20 mouse cellular contexts compared by ENCODE assay signal in genomic region chr11:76427781-76428180, GRCm38 (mm10). TPM values are rescaled to one million over a fixed set of nuclear protein-coding genes. Genes with fewer than 3 reads are reported as not detected.
DNase-seq lines count a peak whose midpoint lies in the region; ATAC-seq and TF ChIP-seq lines count a peak whose summit lies in the region.
"Had no signal": no experiment of that assay in that cellular context is flagged by ENCODE, and none has a peak within 500 bp of the region (broad histone marks: within the 10 kb centered on the region; RNA-seq: fewer than 3 reads in every experiment).

No protein-coding gene starts in this region.

- H3K27ac ChIP-seq in gastrocnemius, adult 2 months: peak overlapping the region; percentile 60
- H3K27ac ChIP-seq in limb, embryonic 13.5 days: no peak overlapping the region
- H3K27ac ChIP-seq in limb, embryonic 10.5 days: no peak overlapping the region
- H3K27ac ChIP-seq in embryonic facial prominence, embryonic 12.5 days: 0 out of 2 replicates have a peak overlapping the region, but pooled peaks have one; percentile 98
- H3K27ac ChIP-seq in heart, embryonic 16.5 days (ENCODE audit: low read length): peak overlapping the region; percentile 86
- H3K27ac ChIP-seq: hindbrain, embryonic 15.5 days; liver, embryonic 12.5 days; lung, embryonic 15.5 days had no signal

- H3K4me2 ChIP-seq in limb, embryonic 13.5 days (replicated peaks): no peak overlapping the region
- H3K4me2 ChIP-seq in embryonic facial prominence, embryonic 12.5 days (replicated peaks): no peak overlapping the region
- H3K4me2 ChIP-seq in heart, embryonic 16.5 days (ENCODE audit: low read depth, low read length): 0 out of 2 replicates have a peak overlapping the region, but pooled peaks have one; percentile 3
- H3K4me2 ChIP-seq: hindbrain, embryonic 15.5 days; liver, embryonic 12.5 days; lung, embryonic 15.5 days had no signal

- 68% methylated on average over 3 of the region's 3 CpGs for WGBS in limb, embryonic 13.5 days
- WGBS in limb, embryonic 10.5 days: 78% methylated on average over 3 of the region's 3 CpGs
- 58% methylated on average over 3 of the region's 3 CpGs for WGBS in embryonic facial prominence, embryonic 12.5 days
- 29% methylated on average over 3 of the region's 3 CpGs for WGBS in heart, embryonic 16.5 days

- H3K4me3 ChIP-seq in gastrocnemius, adult 2 months: no peak overlapping the region
- no peak overlapping the region for H3K4me3 ChIP-seq in limb, embryonic 13.5 days
- H3K4me3 ChIP-seq in limb, embryonic 10.5 days: no peak overlapping the region
- H3K4me3 ChIP-seq in embryonic facial prominence, embryonic 12.5 days: no peak overlapping the region
- H3K4me3 ChIP-seq in heart, embryonic 16.5 days (ENCODE audit: low read length): no peak overlapping the region
- H3K4me3 ChIP-seq: hindbrain, embryonic 15.5 days; liver, embryonic 12.5 days; lung, embryonic 15.5 days had no signal

- H3K9me3 ChIP-seq in limb, embryonic 13.5 days: no peaks in the 10 kb centered on the region
- H3K9me3 ChIP-seq in limb, embryonic 10.5 days (replicated peaks): no peaks in the 10 kb centered on the region
- no peaks in the 10 kb centered on the region for H3K9me3 ChIP-seq in embryonic facial prominence, embryonic 12.5 days
- H3K9me3 ChIP-seq in heart, embryonic 16.5 days (replicated peaks; ENCODE audit: control insufficient read depth, low read length): no peaks in the 10 kb centered on the region
- H3K9me3 ChIP-seq: hindbrain, embryonic 15.5 days; liver, embryonic 12.5 days; lung, embryonic 15.5 days had no signal

- TF ChIP-seq CTCF in gastrocnemius, adult 2 months (IDR thresholded peaks at IDR 0.05): no peak

- peaks cover 38% of the 10 kb centered on the region for H3K36me3 ChIP-seq in limb, embryonic 13.5 days
- peaks cover 42% of the 10 kb centered on the region for H3K36me3 ChIP-seq in limb, embryonic 10.5 days
- H3K36me3 ChIP-seq in embryonic facial prominence, embryonic 12.5 days: peaks cover 32% of the 10 kb centered on the region
- no peaks in the 10 kb centered on the region for H3K36me3 ChIP-seq in heart, embryonic 16.5 days (ENCODE audit: control insufficient read depth, insufficient read depth)

- peak overlapping the region; percentile 50; the same call in 1 of the 2 replicates for H3K9ac ChIP-seq in limb, embryonic 13.5 days
- H3K9ac ChIP-seq in embryonic facial prominence, embryonic 12.5 days: no peak overlapping the region
- 0 out of 2 replicates have a peak overlapping the region, but pooled peaks have one; percentile 16 for H3K9ac ChIP-seq in heart, embryonic 16.5 days (ENCODE audit: low read length)
- H3K9ac ChIP-seq: hindbrain, embryonic 15.5 days; liver, embryonic 12.5 days; lung, embryonic 15.5 days had no signal

- no peaks in the 10 kb centered on the region for H3K27me3 ChIP-seq in limb, embryonic 13.5 days
- no peaks in the 10 kb centered on the region for H3K27me3 ChIP-seq in limb, embryonic 10.5 days (ENCODE audit: low read depth, poor library complexity, severe bottlenecking)
- no peaks in the 10 kb centered on the region for H3K27me3 ChIP-seq in embryonic facial prominence, embryonic 12.5 days
- no peaks in the 10 kb centered on the region for H3K27me3 ChIP-seq in heart, embryonic 16.5 days (ENCODE audit: control insufficient read depth, insufficient read depth, low read length)
- H3K27me3 ChIP-seq: hindbrain, embryonic 15.5 days; liver, embryonic 12.5 days; lung, embryonic 15.5 days had no signal

- peak; percentile 54 for DNase-seq in gastrocnemius, adult 2 months
- no peak for DNase-seq in gastrocnemius, postnatal 14 days
- DNase-seq in limb, embryonic 10.5 days (ENCODE audit: low spot score): no peak
- no peak for DNase-seq in kidney, adult 11 months
- no peak for DNase-seq in layer of hippocampus, adult 9-11 months
- DNase-seq: adrenal gland, adult 8-10 months; cerebellum, adult 8-10 months; kidney, adult 2 months; kidney, postnatal 36 days; layer of hippocampus, postnatal 36 days; left cerebral cortex, postnatal 4 days; midbrain, embryonic 14.5 days; spleen, adult 18-20 months; thymus, adult 18-20 months had no signal

- intact Hi-C loops in gastrocnemius, adult 2 months (cut with DNase I): no loop called here
- intact Hi-C loops in gastrocnemius, postnatal 14 days (cut with DNase I; ENCODE audit: low total_unique reads): no loop called here

- ATAC-seq in limb, embryonic 13.5 days (ENCODE audit: low FRiP score, low read depth): no peak
- no peak for ATAC-seq in embryonic facial prominence, embryonic 12.5 days (ENCODE audit: insufficient number of reproducible peaks, insufficient read depth, low FRiP score, low TSS enrichment)
- peak; percentile 59 for ATAC-seq in heart, embryonic 16.5 days (replicated peaks; ENCODE audit: extremely low read depth, insufficient read depth, low FRiP score)
- ATAC-seq: liver, embryonic 12.5 days had no signal

- H3K4me1 ChIP-seq in limb, embryonic 13.5 days: peaks cover 46% of the 10 kb centered on the region
- H3K4me1 ChIP-seq in limb, embryonic 10.5 days: peaks cover 51% of the 10 kb centered on the region
- H3K4me1 ChIP-seq in embryonic facial prominence, embryonic 12.5 days: peaks cover 29% of the 10 kb centered on the region
- H3K4me1 ChIP-seq in heart, embryonic 16.5 days (ENCODE audit: control insufficient read depth, insufficient read depth, low read length): peaks cover 59% of the 10 kb centered on the region
- H3K4me1 ChIP-seq: liver, embryonic 12.5 days had no signal

RNA-seq across cellular contexts. Expression of gene Timm22, which starts 21.0 kb away (rescaled TPM):
- 10 to 100 TPM; 29.0 to 45.0 TPM for total RNA-seq in gastrocnemius, adult 2 months (2021)
- total RNA-seq in gastrocnemius, postnatal 14 days (2021): 10 to 100 TPM; 38.6 to 46.2 TPM
- polyA plus RNA-seq in limb, embryonic 13.5 days (2015; fragmentation: Nextera tagmentation; extraction: Ambion mirVana): 125 and 126 TPM in 2 replicates
- polyA plus RNA-seq in limb, embryonic 10.5 days (2016; fragmentation: Nextera tagmentation; extraction: Ambion mirVana): 144 and 147 TPM in 2 replicates
- 142 TPM in 2 replicates for polyA plus RNA-seq in embryonic facial prominence, embryonic 12.5 days (2016; fragmentation: Nextera tagmentation; extraction: Ambion mirVana)
- 81.6 and 84.4 TPM in 2 replicates for polyA plus RNA-seq in heart, embryonic 16.5 days (2015; fragmentation: Nextera tagmentation; extraction: Ambion mirVana)

RNA-seq across cellular contexts. Expression of gene Nxn, which starts 28.8 kb away (rescaled TPM):
- 10 to 100 TPM; 42.0 to 49.3 TPM for total RNA-seq in gastrocnemius, adult 2 months (2021)
- 10 to 100 TPM; 28.7 to 28.8 TPM for total RNA-seq in gastrocnemius, postnatal 14 days (2021)
- 55.4 and 57.6 TPM in 2 replicates for polyA plus RNA-seq in limb, embryonic 13.5 days (2015; fragmentation: Nextera tagmentation; extraction: Ambion mirVana)
- 53.3 and 55.7 TPM in 2 replicates for polyA plus RNA-seq in limb, embryonic 10.5 days (2016; fragmentation: Nextera tagmentation; extraction: Ambion mirVana)
- polyA plus RNA-seq in embryonic facial prominence, embryonic 12.5 days (2016; fragmentation: Nextera tagmentation; extraction: Ambion mirVana): 72.1 and 77.9 TPM in 2 replicates
- 20.8 and 21.2 TPM in 2 replicates for polyA plus RNA-seq in heart, embryonic 16.5 days (2015; fragmentation: Nextera tagmentation; extraction: Ambion mirVana)

Comparison
In these comparisons a context has a peak if more than half of its experiments do, and no peak if none do; other contexts are left out.
1. H3K27ac ChIP-seq: peak in gastrocnemius, adult 2 months (single experiment), embryonic facial prominence, embryonic 12.5 days (single experiment) and heart, embryonic 16.5 days (single experiment); none in limb, embryonic 13.5 days (single experiment) and limb, embryonic 10.5 days (single experiment).